Mouse (Mus musculus) ovary, adult 18-20 months (tissue): ENCODE results near the gene Sult4a1.

ENCODE experiments used
- DNase-seq: peaks from one replicate; pipeline ENCODE4 v3.0.0; 2022; ENCODE audit warnings: low spot score, mixed read lengths

The Sult4a1 gene

DNA sequence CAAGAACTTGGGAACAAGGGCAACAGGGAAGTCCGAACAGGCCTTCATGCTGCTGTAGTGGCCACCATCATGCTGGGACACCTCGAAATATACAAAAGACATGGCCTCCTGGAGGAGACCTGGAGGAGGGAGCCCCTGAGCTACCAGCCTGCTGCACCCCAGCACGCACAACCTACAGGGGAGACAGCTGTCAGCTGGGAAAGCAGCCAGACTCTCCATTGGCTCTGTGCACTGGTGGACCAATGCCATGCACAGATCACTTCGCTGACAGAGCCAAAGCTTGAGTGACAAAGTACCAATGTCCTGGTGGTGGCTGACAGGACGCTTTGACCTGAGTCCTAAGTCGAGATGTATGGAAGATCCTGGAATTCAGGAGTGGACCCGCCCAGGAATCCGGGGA, 9.5 kb downstream of the Sult4a1 start:
- no peak for DNase-seq

DNA sequence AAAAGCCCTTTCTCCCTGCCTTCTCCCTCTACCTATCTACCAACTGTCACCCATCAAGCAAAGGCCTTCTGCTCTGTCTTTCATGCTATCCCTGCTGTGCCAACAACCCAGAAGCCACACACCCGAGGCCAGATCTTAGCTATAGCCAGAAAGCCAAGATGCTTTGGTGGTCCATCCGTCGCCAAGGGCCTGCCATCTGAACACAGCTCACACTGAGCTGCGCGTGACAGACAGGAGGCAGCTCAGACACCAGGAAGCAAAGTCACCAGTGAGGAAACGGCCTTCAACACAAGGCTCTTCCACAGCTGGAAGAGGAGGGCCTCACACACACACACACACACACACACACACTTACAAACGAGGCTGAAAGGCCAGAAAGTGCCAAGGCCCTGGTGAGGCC, 10.6 kb downstream of the Sult4a1 start:
- no peak for DNase-seq

DNA sequence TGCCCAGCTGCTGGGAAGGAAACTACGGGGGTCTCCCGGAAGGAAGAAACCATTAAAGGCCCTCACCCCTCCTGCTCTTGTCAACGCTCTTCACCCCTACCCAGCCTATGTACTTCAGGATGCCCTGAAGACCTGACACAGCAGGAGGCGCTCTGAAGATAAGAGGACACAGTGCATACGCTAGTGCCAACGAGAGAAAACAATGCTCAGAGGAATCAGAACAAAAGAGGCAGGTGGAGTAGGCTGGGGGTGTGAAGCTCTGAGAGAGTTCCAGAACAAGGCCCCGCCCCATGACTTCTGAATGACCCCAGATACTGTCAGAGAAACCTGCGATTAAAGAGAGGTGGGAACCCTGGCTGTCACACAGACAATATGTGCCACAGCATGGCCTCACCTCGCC, 18.8 kb downstream of the Sult4a1 start:
- no peak for DNase-seq

DNA sequence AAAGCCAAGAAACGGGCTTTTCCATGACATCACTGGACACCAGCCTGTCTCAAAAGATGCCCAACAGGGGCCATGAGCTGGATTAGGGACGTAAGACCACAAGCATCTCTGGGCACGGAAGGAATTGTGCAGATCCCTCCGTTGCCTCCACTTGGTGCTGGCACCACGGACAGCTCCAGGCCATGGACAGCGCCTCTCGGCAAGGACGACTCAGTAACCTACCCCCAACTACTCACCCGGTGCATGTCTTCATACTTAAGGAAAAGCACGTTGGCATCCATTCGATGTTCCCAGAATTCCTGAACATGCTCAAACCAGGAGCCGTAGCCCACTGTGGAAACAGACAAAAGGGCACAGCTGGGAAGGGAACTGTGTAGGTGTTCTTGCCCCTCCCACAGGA, 19.2 kb downstream of the Sult4a1 start:
- DNase-seq, result no peak

DNA sequence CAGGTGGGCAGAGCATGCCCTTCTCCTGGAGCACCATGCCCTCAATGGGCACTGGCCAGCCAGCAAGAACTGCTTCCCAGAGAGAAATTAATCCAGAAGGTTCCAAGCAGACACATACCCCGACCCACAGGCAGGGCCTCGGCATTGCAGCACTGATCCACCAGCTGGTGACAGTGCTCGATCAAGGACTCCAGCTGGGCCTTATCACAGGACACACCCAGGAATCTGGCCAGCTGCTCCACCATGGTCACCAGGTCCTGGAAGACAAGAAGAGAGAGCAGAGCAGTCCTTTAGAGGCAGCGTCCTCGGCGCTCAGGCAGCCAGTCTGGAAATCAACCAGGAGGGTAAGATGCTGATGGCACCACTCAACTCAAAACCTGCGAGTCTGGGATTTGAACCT, 25.5 kb downstream of the Sult4a1 start:
- DNase-seq, result peak; percentile 17

DNA sequence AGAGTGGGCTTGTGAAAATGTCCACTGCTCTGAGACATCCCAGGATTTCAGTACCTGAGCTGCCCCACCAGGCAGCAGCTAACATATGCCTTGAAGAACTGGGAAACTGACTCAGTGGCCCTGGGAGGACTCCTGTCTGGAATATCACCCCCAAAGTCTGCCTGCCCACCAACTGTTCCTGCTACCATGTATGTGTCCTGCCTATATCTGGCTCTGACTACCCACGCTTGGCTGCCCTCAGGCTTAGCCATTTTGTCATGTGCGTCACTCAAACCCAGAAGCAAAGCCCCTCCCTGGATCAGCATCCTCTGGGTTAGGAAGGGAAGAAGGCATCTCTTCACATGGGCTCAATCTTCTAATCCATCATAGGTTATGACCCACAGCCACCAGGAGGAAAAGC, 26.0 kb downstream of the Sult4a1 start:
- DNase-seq, result no peak

DNA sequence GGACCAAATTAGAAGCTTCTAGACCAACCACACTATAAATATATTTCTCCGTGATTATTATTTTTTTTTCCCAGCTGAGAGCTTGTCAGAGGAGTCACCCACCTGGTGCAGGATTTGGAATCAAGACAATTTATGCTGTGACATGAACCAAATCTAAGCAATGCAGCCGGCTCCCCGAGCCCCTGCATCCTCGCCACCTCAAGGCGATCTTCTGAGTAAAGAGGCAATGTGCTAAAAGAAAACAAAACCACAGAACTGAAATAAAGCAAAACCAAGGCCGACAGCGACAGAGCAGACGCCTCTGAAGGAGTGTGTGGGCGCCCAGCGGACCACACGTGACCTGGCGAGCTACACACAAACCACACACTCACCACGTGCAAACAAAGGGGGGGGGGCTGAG, 26.9 kb downstream of the Sult4a1 start:
- DNase-seq, result no peak

DNA sequence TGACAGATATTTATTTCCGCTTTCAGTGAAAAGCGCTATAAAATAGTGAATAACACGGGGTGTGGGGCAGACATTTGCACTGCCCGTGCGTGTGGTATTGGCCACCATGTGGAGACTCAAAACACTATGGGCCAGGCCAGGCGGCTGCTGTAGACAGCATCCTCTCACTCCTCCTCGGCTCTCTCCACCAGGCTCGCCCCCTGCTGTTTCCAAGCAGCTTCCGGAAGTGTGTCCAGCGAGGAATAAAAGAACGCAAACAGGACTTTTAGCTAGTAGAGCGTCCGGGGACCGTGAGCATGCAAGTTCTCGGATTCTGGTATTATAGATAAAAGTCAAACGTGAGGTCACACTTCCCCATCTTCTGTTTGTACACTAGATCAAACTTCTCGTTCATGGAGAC, 28.4 kb downstream of the Sult4a1 start:
- DNase-seq, result no peak

DNA sequence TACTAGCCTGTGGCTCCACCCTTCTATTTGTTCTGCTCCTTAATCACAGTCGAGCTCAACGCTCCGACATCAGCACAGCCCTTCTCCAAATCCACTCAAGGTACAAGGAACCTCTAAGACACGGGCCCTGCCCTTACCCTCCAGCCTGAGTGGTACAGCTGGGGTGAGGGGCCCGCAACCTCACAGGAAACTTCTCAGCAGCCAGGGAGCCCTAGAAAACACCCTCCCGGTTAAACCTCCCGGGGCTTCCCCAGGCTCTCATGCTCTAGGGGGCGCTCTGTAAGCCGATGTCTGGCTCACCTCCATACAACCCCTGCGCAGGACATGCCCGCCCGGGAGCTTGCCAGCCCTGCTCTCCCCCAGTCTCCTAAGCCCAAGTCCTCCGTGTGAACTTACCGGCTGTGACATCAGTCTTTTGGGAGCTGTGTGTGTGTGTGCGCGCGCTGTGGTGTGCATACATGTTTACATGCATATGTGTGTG, 30.8 kb downstream of the Sult4a1 start:
- DNase-seq, result no peak

DNA sequence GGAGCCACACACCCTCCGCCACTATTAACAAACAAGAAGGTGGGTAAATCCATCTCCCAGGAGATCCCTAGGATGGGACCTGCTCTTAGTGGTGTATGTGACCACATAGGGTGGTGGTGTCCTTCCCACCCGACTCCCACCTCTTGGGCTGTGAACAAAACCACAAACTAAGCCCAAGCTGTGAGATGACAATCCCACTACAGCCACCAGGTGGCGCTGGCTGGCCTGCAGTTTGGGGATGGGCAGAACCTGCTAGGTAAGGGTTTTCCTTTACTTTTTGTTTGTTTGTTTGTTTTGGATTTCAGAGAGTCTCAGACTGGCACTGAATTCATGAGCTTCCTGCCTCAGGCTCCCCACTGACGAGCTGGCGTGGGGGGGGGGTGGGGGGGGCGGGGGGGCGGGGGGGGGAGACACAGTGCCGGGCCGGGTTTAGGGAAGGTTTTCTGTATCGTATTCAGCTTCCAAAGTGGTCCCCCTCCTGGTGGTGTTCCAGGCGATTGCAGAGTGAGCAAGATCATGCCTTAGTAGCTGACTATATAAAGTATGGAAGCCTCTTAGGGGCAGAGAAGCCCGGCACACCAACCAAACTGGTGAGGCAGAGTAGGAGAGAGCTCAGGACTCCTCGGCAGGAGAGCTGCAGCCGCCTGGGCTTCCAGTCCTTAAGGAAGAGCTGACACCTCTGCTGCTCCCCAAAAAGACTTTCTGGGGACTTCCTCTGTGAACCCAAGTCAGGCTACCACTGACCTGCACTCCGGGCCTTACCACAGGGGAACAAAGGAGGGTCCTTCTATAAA, 31.4 kb downstream of the Sult4a1 start:
- no peak for DNase-seq

DNA sequence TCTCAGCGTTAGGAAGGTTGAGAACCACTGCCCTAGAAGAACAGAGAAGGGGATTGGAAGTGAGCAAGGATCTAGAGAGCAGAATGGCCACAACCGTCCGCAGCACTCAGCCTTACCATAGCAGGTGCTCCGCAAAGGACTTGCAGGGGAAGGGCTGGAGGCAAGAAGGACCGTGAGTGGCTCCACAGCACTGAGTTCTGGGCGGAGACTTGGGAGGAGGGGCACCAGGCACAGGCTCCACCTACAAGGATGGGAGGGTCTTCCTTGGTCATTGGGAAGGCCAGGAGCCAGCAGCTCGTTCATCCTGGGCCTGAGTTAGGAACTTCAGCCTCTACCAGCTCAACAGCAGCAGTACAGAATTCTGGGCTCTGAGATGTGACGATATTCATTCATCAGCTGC, 32.5 kb downstream of the Sult4a1 start:
- no peak for DNase-seq

DNA sequence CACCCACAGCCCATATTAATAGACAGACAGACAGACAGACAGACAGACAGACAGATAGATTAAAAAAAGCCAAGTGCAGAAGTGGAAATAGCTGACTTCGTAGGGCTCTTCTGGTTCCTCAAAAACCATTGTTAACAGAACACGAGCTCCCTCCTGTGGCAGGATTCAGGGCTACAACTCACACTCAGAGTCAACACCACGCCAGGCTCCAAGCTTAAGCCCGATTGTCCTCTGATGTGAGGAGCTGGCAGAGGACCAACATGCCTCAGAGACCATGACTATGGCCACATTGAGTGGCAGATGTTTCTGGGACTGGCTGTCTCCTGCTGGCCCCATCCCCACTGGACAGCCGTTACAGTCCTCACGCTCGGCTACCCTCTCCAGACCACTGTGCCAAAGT, 33.3 kb downstream of the Sult4a1 start:
- DNase-seq, result no peak

DNA sequence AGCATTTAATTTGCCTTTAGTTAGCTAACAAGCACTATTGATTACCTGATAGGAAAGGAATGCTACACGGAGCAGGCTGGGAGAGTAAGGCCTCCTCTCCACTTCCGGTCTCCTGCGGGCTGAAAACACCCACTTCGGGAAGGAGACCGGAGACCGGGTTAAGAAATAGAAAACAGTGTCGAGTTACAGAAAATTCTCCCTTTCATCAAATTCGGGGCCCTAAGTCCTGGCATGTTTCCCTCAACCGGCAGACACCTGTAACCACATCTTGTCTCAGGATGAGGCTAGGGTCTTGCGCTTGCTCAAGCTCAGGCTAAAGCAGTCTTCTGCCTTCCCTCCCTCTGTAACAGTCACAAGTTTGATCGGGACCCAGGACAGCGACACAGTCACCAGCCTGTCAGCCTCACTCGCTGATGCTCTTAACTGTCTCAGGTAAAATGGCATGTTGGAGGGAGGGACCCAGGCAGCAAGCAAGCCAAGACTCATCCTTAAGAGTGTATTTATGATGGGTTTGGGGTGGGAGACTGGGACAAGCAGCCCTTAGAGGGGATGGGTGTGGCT, 35.4 kb downstream of the Sult4a1 start:
- no peak for DNase-seq

DNA sequence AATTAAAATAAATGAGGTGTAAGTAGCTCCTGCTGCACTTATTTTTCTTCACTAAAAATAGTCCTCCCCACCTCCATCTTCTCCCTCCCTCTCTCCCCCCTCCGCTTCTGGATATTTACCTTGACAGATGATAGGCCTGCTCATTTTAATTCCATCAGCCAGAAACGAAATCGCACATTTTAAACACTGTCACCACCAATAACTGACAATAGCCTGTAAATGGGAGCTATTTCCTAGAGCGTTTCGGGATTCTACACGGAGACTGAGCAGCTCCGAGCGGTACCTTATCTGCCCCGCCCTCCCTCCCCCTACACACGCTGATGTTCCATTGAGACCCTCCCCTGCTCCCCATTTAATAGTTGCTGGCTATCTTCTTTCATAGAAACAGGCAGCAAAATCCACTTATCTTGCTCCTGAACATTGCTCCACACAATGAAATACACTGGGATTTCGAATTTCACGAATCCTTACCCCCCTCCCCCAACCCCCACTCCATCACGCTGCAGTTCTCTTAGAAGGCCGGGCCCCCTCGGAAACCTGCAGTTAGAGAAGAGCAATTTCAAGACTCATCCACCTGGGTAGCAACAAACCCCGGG, 36.0 kb downstream of the Sult4a1 start:
- DNase-seq, result no peak

DNA sequence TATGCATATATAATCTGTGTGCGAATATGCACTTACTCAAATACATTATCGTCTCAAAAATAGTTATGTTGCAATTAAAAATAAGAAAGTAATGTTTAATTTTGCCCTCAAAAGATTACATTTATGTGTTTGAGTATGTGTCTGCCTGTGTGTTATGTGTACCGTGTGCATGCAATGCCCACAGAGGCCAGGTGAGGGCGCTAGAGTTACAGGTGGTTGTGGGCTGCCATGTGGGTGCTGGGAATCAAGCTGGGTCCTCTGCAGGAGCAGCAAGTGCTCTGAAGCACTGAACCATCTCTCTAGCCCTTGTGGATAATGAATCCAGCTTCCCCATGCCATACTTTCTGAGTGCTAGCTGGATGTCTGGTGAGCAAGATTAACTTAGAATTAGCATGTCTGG, 39.9 kb downstream of the Sult4a1 start:
- no peak for DNase-seq

DNA sequence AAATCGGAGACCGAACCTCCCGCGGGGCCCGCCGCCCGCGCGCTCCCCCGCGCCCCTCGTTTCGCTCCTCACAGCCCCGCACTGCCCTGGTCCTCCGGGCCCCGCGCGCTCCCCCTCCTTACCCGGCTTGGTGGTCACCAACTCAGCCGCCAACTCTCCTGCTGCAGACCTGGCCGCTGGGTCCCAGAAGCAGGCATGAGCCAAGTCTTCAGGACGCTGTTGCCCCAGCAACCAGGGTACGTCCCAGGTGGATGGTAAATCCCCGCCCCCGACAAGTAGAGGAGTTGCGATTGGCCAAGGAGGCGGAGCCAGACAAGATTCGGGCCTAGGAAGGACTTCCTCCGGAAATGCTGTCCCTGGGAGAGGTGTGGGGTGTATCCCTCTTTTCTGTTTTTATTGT, 40.4 kb downstream of the Sult4a1 start, which contains the start of gene Efcab6:
Gene Efcab6, minus strand, starts transcription at position 240 of the 400 bp plus-strand sequence.
- DNase-seq, result no peak

DNA sequence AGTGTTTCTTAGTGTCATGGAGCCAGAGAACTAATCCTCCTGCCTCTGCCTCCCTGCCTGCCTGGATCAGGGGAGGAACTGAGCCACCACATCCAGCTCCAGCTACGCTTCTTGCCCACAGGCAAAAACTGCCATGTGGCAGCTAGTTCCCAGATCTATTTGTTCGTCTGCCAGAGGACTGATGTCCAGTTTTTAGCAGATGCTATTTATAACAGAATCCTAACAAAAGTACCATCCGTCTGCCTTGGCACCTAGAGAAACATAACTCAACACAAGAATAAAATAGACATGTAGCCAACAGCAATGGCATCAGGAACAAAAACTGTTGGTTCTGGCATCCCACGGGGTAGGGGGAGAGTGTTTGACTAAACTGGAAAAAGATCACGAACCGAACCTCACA, 46.7 kb downstream of the Sult4a1 start:
- DNase-seq, result no peak

DNA sequence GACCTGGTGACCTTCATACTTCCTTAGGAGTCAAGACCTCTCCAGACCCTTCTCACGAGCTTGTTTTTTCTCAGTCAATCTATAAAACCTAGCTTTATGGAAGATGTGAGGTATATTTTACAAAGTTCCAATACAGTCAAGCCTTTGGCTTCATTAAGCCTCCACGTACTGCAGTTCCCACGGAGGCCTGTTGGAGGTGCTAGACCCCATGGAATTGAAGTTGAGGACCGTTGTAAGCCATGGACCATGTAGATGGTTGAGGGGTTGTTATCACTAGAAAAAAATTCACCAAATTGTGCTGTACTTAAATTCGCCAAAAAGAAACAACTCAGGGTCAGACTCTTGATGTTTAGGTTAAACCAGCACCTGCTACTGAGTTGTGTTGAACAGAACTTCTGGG, 49.5 kb downstream of the Sult4a1 start:
- no peak for DNase-seq

DNA sequence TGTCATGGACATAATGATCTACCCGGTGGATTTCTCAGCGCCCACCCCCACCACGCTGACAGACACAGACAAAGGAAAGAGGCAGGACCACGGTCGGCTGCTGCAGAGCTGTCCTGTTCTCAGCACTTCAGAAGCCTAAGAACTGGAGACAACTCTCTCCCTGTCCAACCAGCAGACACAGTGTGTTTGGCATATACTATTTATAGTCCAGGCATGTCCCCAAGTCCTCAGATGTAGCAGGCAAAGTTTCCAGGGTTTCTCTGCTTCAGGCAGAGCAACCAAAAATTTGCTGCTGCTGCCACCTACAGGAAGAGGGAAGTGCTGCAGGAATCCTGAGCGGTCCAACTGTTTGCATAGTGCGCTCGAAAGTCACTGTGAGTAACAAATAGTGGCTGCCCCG, 51.7 kb downstream of the Sult4a1 start:
- no peak for DNase-seq

DNA sequence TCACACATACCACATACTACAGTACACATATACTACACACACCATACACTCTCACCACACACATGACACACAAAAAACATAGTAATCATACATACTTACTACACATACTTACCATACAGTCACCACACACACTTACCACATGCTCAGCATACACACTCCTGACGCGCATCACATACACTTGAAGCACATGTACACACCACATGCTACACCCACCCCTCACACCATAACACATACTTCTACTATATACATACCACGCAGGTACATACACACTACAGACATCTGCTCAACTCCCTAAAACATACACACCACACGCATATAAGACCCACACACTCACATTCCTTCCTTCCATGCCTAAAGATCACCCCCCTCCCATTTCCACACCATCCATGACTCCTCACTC, 52.3 kb downstream of the Sult4a1 start:
- DNase-seq, result no peak

DNA sequence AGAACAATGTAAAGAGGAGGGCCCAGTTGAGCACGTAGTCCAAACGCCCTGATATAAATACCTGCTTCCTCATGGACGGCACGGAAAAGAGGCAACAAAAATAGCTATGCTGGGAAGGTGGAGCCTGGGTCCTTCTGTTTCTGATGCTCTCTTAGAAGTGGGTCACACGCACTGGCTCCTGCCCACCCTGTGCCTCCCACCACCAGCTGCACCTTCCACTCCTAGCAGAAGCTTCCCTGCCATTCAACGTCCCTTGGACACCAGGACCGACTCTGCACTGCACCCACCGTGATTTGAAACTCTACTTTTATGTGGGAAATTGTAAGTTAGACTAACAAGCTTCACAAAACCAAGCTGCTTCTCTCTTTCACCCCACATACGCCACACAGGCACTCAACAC, 53.2 kb downstream of the Sult4a1 start:
- no peak for DNase-seq

DNA sequence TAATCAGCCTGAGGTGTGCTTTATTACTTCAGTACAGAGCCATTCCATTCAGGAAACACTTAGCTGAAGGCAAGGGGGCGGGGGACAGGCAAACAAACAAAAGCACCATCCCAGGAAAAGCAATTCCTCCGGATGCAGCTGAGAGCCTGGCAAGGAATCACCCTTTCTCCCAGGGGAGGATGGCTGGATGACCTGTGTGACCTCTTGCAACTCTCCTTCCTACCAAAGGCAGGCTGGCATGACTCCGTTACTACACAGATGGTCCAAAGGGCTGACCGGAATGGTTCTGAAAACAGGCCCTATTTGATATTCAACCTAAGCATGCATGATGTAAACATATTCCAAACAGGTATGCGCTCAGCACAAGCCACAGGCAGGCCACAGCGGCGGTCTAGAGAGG, 56.0 kb downstream of the Sult4a1 start:
- no peak for DNase-seq

DNA sequence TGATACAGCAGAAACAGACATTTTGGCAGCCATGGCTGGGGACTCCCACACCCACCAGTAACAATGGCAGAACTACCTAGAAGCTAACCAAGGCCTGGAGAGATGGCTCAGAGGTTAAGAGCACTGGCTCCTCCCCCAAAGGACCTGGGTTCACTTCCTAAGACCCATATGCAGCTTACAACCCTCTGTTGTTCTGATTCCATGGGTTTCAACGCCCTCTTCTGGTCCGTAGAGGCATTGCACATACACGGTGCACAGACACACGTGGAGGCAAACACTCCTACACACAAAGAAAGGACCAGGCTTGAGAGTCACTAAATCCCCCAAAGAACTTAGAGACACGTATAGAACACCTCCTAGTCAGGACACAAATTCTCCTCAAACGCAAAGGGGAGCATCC, 60.0 kb downstream of the Sult4a1 start:
- no peak for DNase-seq

DNA sequence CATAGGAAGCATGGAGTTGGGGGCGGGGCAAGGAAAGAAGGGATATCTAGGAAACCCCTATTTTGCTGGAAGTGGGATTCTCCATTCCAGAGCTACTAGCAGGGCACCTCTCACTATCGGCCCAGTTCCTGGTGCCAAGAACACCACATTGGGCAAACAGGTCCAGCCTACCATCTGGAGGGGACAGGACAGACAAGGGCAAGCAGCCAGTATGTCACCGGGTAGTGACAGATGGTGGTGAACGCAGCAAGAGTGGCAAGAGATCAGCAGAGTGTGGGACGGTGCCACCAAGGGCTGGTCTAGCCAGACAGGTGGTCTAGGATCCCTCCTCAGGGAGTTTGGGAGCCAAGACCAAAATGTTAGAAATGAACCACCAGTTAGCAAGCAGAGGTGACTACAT, 68.5 kb downstream of the Sult4a1 start:
- DNase-seq, result no peak
